Mouse (Mus musculus): ENCODE measurements around the gene Zfp949. TPM values are rescaled to one million over a fixed set of nuclear protein-coding genes. Genes with fewer than 3 reads are reported as not detected.

Zfp949 gene
- total and polyA plus RNA-seq, 3 experiments, result 2.6 to 6.9 (median 6.5) TPM

- no peak for TF ChIP-seq POLR2A (IDR thresholded peaks at IDR 0.05; ENCODE audit: insufficient read depth, low read depth, low read length)
- TF ChIP-seq CTCF (IDR thresholded peaks at IDR 0.05), result no peak
- no peak for TF ChIP-seq EP300 (IDR thresholded peaks at IDR 0.05; ENCODE audit: insufficient read depth, low read depth, low read length)
- H3K4me1 ChIP-seq (ENCODE audit: control insufficient read depth, insufficient read depth, low read length), result no peaks in the 10 kb centered on the region
- H3K36me3 ChIP-seq (ENCODE audit: control insufficient read depth, insufficient read depth, low read length), result peaks cover 17% of the 10 kb centered on the region
- H3K9ac ChIP-seq (ENCODE audit: low read depth, low read length), result peak overlapping the region; percentile 18
- peak overlapping the region; percentile 61 for H3K4me3 ChIP-seq
- H3K79me2 ChIP-seq (replicated peaks; ENCODE audit: control insufficient read depth, insufficient read depth, low read length), result no peaks in the 10 kb centered on the region
- no peaks in the 10 kb centered on the region for H3K27me3 ChIP-seq (ENCODE audit: control insufficient read depth, insufficient read depth, low read length)
- intact Hi-C loops (cut with DNase I), result loop anchor here (1.0 to 2.0 kb wide), 2 partner anchors 24 to 85 kb away; partner anchors contain the start of gene Snx14
- DNase-seq, result no peak
- 4% methylated on average over 16 of the region's 16 CpGs for WGBS
- H3K27ac ChIP-seq, result peak overlapping the region; percentile 22; the same call in 1 of the 2 replicates
Observed at GRCm38 (mm10) chr9:88523335-88523668, 24.5 kb upstream of the Zfp949 start.

GRCm38 (mm10) chr9:88524367-88524766 lies 23.5 kb upstream of the Zfp949 start:
- H3K79me2 ChIP-seq (replicated peaks; ENCODE audit: control insufficient read depth, insufficient read depth, low read length), result no peaks in the 10 kb centered on the region
- intact Hi-C loops (cut with DNase I), result no loop called here
- H3K27ac ChIP-seq, result no peak overlapping the region
- no peak overlapping the region for H3K9ac ChIP-seq (ENCODE audit: low read depth, low read length)
- WGBS, result 100% methylated on average over 2 of the region's 2 CpGs
- H3K4me1 ChIP-seq (ENCODE audit: control insufficient read depth, insufficient read depth, low read length), result no peaks in the 10 kb centered on the region
- peaks cover 17% of the 10 kb centered on the region for H3K36me3 ChIP-seq (ENCODE audit: control insufficient read depth, insufficient read depth, low read length)
- no peak for DNase-seq
- TF ChIP-seq EP300 (IDR thresholded peaks at IDR 0.05; ENCODE audit: insufficient read depth, low read depth, low read length), result no peak
- TF ChIP-seq POLR2A (IDR thresholded peaks at IDR 0.05; ENCODE audit: insufficient read depth, low read depth, low read length), result no peak
- no peak for TF ChIP-seq CTCF (IDR thresholded peaks at IDR 0.05)
- no peak overlapping the region for H3K4me3 ChIP-seq
- H3K27me3 ChIP-seq (ENCODE audit: control insufficient read depth, insufficient read depth, low read length), result no peaks in the 10 kb centered on the region

GRCm38 (mm10) chr9:88524796-88525195 lies 23.0 kb upstream of the Zfp949 start:
- Histone ChIP-seq H3K36me3 (ENCODE audit: control insufficient read depth, insufficient read depth, low read length) (peaks cover 17% of the 10 kb centered on the region), H3K79me2 (replicated peaks; ENCODE audit: control insufficient read depth, insufficient read depth, low read length) (no peaks in the 10 kb centered on the region), H3K27ac (no peak overlapping the region), H3K9ac (ENCODE audit: low read depth, low read length) (no peak overlapping the region), H3K27me3 (ENCODE audit: control insufficient read depth, insufficient read depth, low read length) (no peaks in the 10 kb centered on the region), H3K4me3 (no peak overlapping the region), H3K4me1 (ENCODE audit: control insufficient read depth, insufficient read depth, low read length) (no peaks in the 10 kb centered on the region)
- no peak for DNase-seq
- no peak for TF ChIP-seq POLR2A (IDR thresholded peaks at IDR 0.05; ENCODE audit: insufficient read depth, low read depth, low read length)
- TF ChIP-seq EP300 (IDR thresholded peaks at IDR 0.05; ENCODE audit: insufficient read depth, low read depth, low read length), result no peak
- intact Hi-C loops (cut with DNase I), result no loop called here
- 73% methylated on average over 3 of the region's 3 CpGs for WGBS

- intact Hi-C loops (cut with DNase I), result no loop called here
- no peak for TF ChIP-seq CTCF (IDR thresholded peaks at IDR 0.05)
- no peak for TF ChIP-seq EP300 (IDR thresholded peaks at IDR 0.05; ENCODE audit: insufficient read depth, low read depth, low read length)
- no peak for TF ChIP-seq POLR2A (IDR thresholded peaks at IDR 0.05; ENCODE audit: insufficient read depth, low read depth, low read length)
- Histone ChIP-seq H3K9ac (ENCODE audit: low read depth, low read length) (no peak overlapping the region), H3K79me2 (replicated peaks; ENCODE audit: control insufficient read depth, insufficient read depth, low read length) (no peaks in the 10 kb centered on the region), H3K27ac (no peak overlapping the region), H3K4me3 (no peak overlapping the region), H3K4me1 (ENCODE audit: control insufficient read depth, insufficient read depth, low read length) (no peaks in the 10 kb centered on the region), H3K36me3 (ENCODE audit: control insufficient read depth, insufficient read depth, low read length) (peaks cover 14% of the 10 kb centered on the region), H3K27me3 (ENCODE audit: control insufficient read depth, insufficient read depth, low read length) (no peaks in the 10 kb centered on the region)
- no peak for DNase-seq
- 92% methylated on average over 6 of the region's 6 CpGs for WGBS
Observed at GRCm38 (mm10) chr9:88525341-88525740, 22.5 kb upstream of the Zfp949 start.

GRCm38 (mm10) chr9:88527956-88528355 lies 19.9 kb upstream of the Zfp949 start:
- intact Hi-C loops (cut with DNase I), result no loop called here
- WGBS, result 74% methylated on average over 4 of the region's 4 CpGs

GRCm38 (mm10) chr9:88528736-88529135 lies 19.1 kb upstream of the Zfp949 start:
- TF ChIP-seq POLR2A (IDR thresholded peaks at IDR 0.05; ENCODE audit: insufficient read depth, low read depth, low read length) (no peak), CTCF (IDR thresholded peaks at IDR 0.05) (no peak), EP300 (IDR thresholded peaks at IDR 0.05; ENCODE audit: insufficient read depth, low read depth, low read length) (no peak)
- 90% methylated on average over 5 of the region's 5 CpGs for WGBS
- Histone ChIP-seq H3K36me3 (ENCODE audit: control insufficient read depth, insufficient read depth, low read length) (no peaks in the 10 kb centered on the region), H3K4me3 (no peak overlapping the region), H3K9ac (ENCODE audit: low read depth, low read length) (no peak overlapping the region), H3K79me2 (replicated peaks; ENCODE audit: control insufficient read depth, insufficient read depth, low read length) (no peaks in the 10 kb centered on the region), H3K27ac (no peak overlapping the region), H3K27me3 (ENCODE audit: control insufficient read depth, insufficient read depth, low read length) (no peaks in the 10 kb centered on the region), H3K4me1 (ENCODE audit: control insufficient read depth, insufficient read depth, low read length) (no peaks in the 10 kb centered on the region)
- no peak for DNase-seq
- intact Hi-C loops (cut with DNase I), result no loop called here

More at GRCm38 (mm10) chr9:88527956-88528355, 19.9 kb upstream of the Zfp949 start:
- H3K27ac ChIP-seq, result no peak overlapping the region
- peak in 1 of 2 experiments; percentile 18 for DNase-seq
- TF ChIP-seq EP300 (IDR thresholded peaks at IDR 0.05; ENCODE audit: insufficient read depth, low read depth, low read length) (no peak), POLR2A (IDR thresholded peaks at IDR 0.05; ENCODE audit: insufficient read depth, low read depth, low read length) (no peak), CTCF (IDR thresholded peaks at IDR 0.05) (no peak)
- H3K36me3 ChIP-seq (ENCODE audit: control insufficient read depth, insufficient read depth, low read length), result no peaks in the 10 kb centered on the region
- no peak overlapping the region for H3K4me3 ChIP-seq
- no peaks in the 10 kb centered on the region for H3K27me3 ChIP-seq (ENCODE audit: control insufficient read depth, insufficient read depth, low read length)
- no peaks in the 10 kb centered on the region for H3K79me2 ChIP-seq (replicated peaks; ENCODE audit: control insufficient read depth, insufficient read depth, low read length)
- H3K4me1 ChIP-seq (ENCODE audit: control insufficient read depth, insufficient read depth, low read length), result no peaks in the 10 kb centered on the region
- H3K9ac ChIP-seq (ENCODE audit: low read depth, low read length), result no peak overlapping the region

Measured in heart, adult 2 months (tissue).